Mouse (Mus musculus) midbrain, embryonic 10.5 days (tissue): ENCODE results near the gene Meltf. TPM values are rescaled to one million over a fixed set of nuclear protein-coding genes. Genes with fewer than 3 reads are reported as not detected.
A peak's percentile ranks its signal among the peaks of the same experiment; 100 is the strongest.

Experiments
- DNase-seq: peaks from one replicate; pipeline ENCODE4 v3.0.0-alpha.2; 2017; ENCODE audit warnings: low spot score
- H3K27ac ChIP-seq: fragments of 300-500 bp; sonication (generic); replicated peaks from 2 replicates; pipeline ENCODE4 v1.5.1; 2016; ENCODE audit warnings: mild to moderate bottlenecking
- H3K27me3 ChIP-seq: fragments of 300-500 bp; sonication (generic); 2 replicates; pipeline ENCODE4 v1.6.1; 2016; ENCODE audit warnings: low read depth, mild to moderate bottlenecking; ENCODE audit not compliant: poor library complexity, severe bottlenecking
- H3K36me3 ChIP-seq: fragments of 300-500 bp; sonication (generic); 2 replicates; pipeline ENCODE4 v1.6.1; 2016; ENCODE audit warnings: mild to moderate bottlenecking, moderate library complexity
- H3K4me1 ChIP-seq: fragments of 300-500 bp; sonication (generic); 2 replicates; pipeline ENCODE4 v1.6.1; 2016
- H3K4me3 ChIP-seq: fragments of 300-500 bp; sonication (generic); 2 replicates; pipeline ENCODE4 v1.5.1; 2016; ENCODE audit warnings: mild to moderate bottlenecking, moderate library complexity
- H3K9me3 ChIP-seq: fragments of 300-500 bp; sonication (generic); replicated peaks from 2 replicates; pipeline ENCODE4 v1.6.1; 2016; ENCODE audit warnings: mild to moderate bottlenecking
- WGBS: fragments of 180-500 bp; shearing (Covaris S2); methylation state at CpG from one replicate; pipeline ENCODE4 v1.1.7; 2016; 5-methylcytosine and 5-hydroxymethylcytosine counted together
- polyA plus RNA-seq: library from polyadenylated mRNA; unstranded; fragments of >200 nt; fragmentation: Nextera tagmentation; extraction: Ambion mirVana; gene quantifications from 2 replicates; pipeline ENCODE4 v1.2.1, GENCODE M21; 2016

Gene Meltf
- polyA plus RNA-seq, result 0.10 TPM in 1 of 2 replicates, not detected in the other

DNA sequence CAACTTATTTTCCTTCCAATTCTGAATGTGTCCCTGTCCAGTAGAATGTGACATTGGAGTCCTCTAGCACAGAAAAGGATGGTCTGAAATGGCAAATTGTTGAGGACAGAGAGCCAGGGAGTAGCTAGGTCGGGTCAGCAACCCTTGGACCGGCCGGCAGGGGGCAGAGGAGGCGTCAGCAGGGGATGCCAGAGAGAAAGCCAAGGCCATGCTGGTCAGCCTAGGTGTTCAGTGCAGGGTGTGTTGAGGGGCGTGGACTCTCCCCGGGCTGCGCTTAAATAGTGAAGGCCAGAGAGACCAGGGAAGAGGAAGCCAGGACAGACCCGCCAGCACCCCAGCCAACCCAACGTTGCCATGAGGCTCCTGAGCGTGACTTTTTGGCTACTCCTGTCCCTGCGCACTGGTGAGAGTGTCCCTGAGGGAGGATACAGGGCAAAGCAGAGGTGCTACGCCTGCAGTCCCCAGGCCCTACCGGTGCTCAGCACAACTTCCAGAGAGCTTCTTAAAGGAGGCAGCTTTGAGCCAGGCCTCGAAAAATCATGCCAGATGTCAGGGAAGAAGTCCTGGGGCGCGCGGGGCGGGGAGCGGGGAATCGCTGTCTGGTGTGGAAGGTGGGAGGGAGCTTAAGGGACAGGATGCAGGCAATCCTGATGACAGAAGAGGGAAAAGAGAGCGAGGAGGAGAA lies at the start of gene Meltf:
Gene Meltf, plus strand, starts transcription at position 238 of the 685 bp plus-strand sequence.
- Histone ChIP-seq H3K9me3 (no peaks in the 10 kb centered on the region), H3K27ac (no peak within 1 kb of the TSS), H3K4me3 (peak within 1 kb of the TSS; percentile 14; the same call in 1 of the 2 replicates), H3K27me3 (peaks cover 27% of the 10 kb centered on the region), H3K36me3 (peaks cover 12% of the 10 kb centered on the region), H3K4me1 (peaks cover 27% of the 10 kb centered on the region)
- DNase-seq, result peak; percentile 76
- 33% methylated on average over 21 of the region's 21 CpGs for WGBS

- H3K27me3 ChIP-seq, result no peaks in the 10 kb centered on the region
- WGBS, result 92% methylated on average over 4 of the region's 4 CpGs
- H3K27ac ChIP-seq, result no peak overlapping the region
- H3K36me3 ChIP-seq, result peaks cover 22% of the 10 kb centered on the region
- H3K4me1 ChIP-seq, result peaks cover 6% of the 10 kb centered on the region
- no peak for DNase-seq
- H3K4me3 ChIP-seq, result no peak overlapping the region
- H3K9me3 ChIP-seq, result no peaks in the 10 kb centered on the region
Observed at GRCm38 (mm10) chr16:31830726-31831125, 47.9 kb upstream of the Meltf start.

- Histone ChIP-seq H3K36me3 (peaks cover 28% of the 10 kb centered on the region), H3K27me3 (no peaks in the 10 kb centered on the region), H3K27ac (no peak overlapping the region), H3K9me3 (no peaks in the 10 kb centered on the region), H3K4me3 (no peak overlapping the region), H3K4me1 (no peaks in the 10 kb centered on the region)
- WGBS, result 95% methylated on average over 10 of the region's 10 CpGs
- no peak for DNase-seq
Observed at GRCm38 (mm10) chr16:31832630-31833422, 45.8 kb upstream of the Meltf start.

DNA sequence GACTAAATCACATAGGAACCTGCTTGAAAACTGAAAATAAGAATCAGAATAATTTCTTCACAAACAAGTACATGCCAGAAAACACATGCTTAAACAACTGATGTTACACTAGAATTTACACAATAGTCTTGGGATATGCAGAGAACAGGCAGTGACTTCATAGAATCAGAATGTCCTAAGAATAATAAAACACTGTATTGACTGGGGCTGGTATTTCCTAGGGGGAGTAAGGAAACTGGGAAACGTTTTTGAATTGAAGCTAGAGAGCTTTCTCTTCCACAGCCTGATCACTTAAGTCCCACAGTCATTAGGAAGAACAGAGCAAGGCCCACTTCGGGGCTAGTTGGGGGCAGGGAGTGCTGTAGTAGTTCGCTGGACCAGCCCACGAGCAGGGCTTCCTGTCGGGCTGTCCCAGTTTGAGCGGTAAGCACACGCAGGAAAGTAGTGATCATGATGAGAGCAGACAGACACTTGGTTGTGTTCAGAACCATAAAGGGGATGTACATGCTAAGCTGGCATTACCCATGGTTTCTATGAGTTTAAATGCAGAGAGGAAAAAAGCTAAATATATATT lies 44.5 kb upstream of the Meltf start:
- H3K27ac ChIP-seq, result no peak overlapping the region
- no peaks in the 10 kb centered on the region for H3K27me3 ChIP-seq
- 80% methylated on average over 7 of the region's 7 CpGs for WGBS
- H3K4me1 ChIP-seq, result no peaks in the 10 kb centered on the region
- peaks cover 36% of the 10 kb centered on the region for H3K36me3 ChIP-seq
- DNase-seq, result no peak
- H3K4me3 ChIP-seq, result no peak overlapping the region
- H3K9me3 ChIP-seq, result no peaks in the 10 kb centered on the region

DNA sequence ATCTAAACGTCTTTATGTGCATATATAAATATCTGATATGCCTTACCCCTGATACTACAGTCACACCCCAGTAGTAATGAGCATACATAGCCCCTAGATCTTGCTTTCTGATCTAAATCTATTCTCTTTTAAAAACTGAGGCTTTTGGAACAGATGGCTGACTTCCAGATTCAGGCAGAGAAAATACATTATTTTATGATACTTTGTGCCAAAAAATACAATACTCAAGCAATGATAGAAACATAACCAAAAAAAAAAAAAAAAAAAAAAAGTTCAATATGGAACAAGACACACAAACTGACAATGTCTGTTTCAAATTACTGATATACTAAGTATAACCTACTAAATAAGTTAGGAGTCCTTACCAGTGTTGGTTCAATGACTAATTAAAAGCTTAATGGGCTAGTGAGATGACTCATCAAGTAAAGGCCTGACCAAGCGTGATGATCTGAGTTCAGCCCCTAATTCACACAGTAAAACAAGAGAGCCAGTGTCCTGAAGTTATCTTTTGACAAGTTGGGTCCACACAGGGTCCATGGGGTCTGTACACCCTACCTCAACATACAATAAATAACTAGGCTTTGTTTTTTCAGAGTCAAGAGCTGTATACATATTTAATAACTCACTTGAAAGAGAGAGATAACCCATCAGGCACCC lies 43.8 kb upstream of the Meltf start:
- no peaks in the 10 kb centered on the region for H3K9me3 ChIP-seq
- H3K4me1 ChIP-seq, result no peaks in the 10 kb centered on the region
- H3K4me3 ChIP-seq, result no peak overlapping the region
- 93% methylated on average over 2 of the region's 2 CpGs for WGBS
- no peaks in the 10 kb centered on the region for H3K27me3 ChIP-seq
- no peak overlapping the region for H3K27ac ChIP-seq
- no peak for DNase-seq
- peaks cover 34% of the 10 kb centered on the region for H3K36me3 ChIP-seq

DNA sequence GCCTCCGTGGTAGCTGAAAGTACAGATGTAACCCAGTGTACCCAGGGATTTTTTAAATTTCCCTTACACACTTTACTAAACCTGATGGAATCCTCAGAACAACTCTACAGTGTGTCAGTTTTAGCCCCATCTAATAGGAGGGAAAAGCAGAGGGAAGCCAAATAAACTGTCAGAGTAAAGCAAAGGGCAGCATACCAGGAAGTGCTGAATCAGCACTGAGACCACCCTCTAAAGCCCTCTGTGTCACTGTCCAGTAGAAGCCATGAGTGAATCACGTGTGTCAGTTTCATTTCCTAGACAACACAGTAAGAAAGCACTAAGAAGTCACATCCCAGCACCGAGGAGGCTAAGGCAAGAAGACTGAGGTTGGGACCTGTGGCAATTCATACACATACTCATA lies 41.2 kb upstream of the Meltf start:
- no peak for DNase-seq
- no peak overlapping the region for H3K4me3 ChIP-seq
- 93% methylated on average over 3 of the region's 3 CpGs for WGBS
- H3K9me3 ChIP-seq, result no peaks in the 10 kb centered on the region
- H3K27me3 ChIP-seq, result no peaks in the 10 kb centered on the region
- H3K4me1 ChIP-seq, result no peaks in the 10 kb centered on the region
- peaks cover 44% of the 10 kb centered on the region for H3K36me3 ChIP-seq
- no peak overlapping the region for H3K27ac ChIP-seq

DNA sequence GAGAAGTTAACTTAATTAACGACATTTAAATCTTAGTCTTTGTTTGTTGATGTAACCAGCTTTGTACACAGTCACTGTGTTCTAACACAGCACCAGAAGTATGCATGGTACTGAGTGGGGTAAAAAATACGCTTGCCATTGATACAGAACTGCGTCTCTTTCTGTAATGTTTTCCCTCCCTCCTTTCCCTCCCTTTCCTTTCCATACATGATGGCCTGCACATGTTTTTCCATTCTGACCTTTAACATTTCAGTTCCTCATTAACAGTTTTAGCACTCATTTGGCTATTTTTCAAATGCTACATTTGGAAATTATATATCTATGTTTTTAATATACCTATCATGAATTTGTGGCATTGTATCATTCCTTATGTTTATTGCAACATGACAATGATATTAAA lies 34.4 kb upstream of the Meltf start:
- Histone ChIP-seq H3K27ac (no peak overlapping the region), H3K27me3 (no peaks in the 10 kb centered on the region), H3K36me3 (peaks cover 36% of the 10 kb centered on the region), H3K4me1 (no peaks in the 10 kb centered on the region), H3K9me3 (no peaks in the 10 kb centered on the region), H3K4me3 (no peak overlapping the region)
- WGBS, result 96% methylated on average over 3 of the region's 3 CpGs
- DNase-seq, result no peak

DNA sequence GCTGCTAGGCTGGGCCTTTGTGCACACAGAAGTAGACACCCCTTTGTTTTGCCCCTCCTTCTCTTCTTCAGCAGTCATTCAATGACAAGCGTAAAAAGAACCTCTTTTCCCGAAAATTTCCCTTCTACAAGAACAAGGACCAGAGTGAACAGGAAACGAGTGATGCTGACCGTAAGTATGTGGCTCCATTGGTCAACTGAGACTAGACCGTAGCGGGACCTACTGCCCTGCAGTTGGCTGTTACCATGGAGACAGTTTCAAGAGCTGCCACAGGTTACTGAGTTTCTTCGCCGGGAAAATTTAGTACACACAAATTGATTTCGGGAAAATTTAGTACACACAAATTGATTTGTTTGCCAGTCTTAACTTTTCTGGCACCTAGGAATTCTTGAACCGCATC lies 31.8 kb upstream of the Meltf start:
- no peak overlapping the region for H3K27ac ChIP-seq
- H3K36me3 ChIP-seq, result peaks cover 30% of the 10 kb centered on the region
- no peaks in the 10 kb centered on the region for H3K27me3 ChIP-seq
- H3K4me1 ChIP-seq, result no peaks in the 10 kb centered on the region
- no peak overlapping the region for H3K4me3 ChIP-seq
- no peak for DNase-seq
- whole genome bisulfite sequencing, result 85% methylated on average over 10 of the region's 10 CpGs
- no peaks in the 10 kb centered on the region for H3K9me3 ChIP-seq

DNA sequence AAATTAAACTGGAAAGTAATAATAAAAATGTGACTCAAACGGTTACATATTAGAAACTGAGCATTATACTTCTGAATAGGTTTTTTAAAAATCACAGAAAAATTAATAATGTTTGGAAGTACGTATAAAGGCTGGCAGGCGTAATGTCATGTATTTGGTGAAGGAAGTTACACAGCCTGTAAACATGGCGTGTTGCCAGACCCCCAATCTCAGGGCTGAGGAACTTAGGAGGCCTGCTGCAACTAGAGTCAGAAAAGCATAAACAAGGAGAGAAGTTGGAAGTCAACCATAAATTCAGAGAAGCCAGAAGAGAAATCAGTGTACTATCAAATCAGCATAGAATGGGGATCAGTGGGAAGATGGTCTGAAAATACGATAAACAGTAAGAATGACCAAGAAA lies 14.7 kb upstream of the Meltf start:
- H3K4me1 ChIP-seq, result no peaks in the 10 kb centered on the region
- H3K27me3 ChIP-seq, result no peaks in the 10 kb centered on the region
- H3K27ac ChIP-seq, result no peak overlapping the region
- 94% methylated on average over 5 of the region's 5 CpGs for WGBS
- H3K4me3 ChIP-seq, result no peak overlapping the region
- no peak for DNase-seq
- peaks cover 89% of the 10 kb centered on the region for H3K36me3 ChIP-seq
- peaks cover 10% of the 10 kb centered on the region for H3K9me3 ChIP-seq

- 78% methylated on average over 3 of the region's 3 CpGs for WGBS
- no peak overlapping the region for H3K27ac ChIP-seq
- DNase-seq, result no peak
- peaks cover 10% of the 10 kb centered on the region for H3K9me3 ChIP-seq
- H3K4me3 ChIP-seq, result no peak overlapping the region
- no peaks in the 10 kb centered on the region for H3K4me1 ChIP-seq
- no peaks in the 10 kb centered on the region for H3K27me3 ChIP-seq
- H3K36me3 ChIP-seq, result peaks cover 90% of the 10 kb centered on the region
Observed at GRCm38 (mm10) chr16:31865242-31865641, 13.4 kb upstream of the Meltf start.

DNA sequence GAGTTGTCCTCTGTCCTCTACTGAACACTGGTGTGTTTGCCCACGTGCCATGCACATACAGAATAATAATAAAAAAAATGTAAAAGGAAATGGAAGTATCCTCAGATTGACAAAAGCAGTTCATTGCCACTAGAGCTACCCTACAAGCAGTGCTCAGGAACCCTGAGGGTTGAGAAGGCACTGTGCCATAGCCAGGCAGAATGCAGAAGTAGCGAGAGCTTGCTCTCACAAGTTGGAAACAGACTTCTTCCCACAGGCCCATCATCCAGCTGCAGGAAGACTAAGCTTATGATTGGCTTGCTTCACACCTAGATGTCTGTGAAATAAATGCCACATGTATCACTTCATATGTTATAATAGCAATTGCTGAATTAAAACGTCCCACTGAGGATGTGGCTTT lies 11.7 kb upstream of the Meltf start:
- WGBS, result 95% methylated on average over 3 of the region's 3 CpGs
- no peaks in the 10 kb centered on the region for H3K4me1 ChIP-seq
- H3K9me3 ChIP-seq, result no peaks in the 10 kb centered on the region
- H3K27me3 ChIP-seq, result no peaks in the 10 kb centered on the region
- H3K4me3 ChIP-seq, result no peak overlapping the region
- H3K27ac ChIP-seq, result no peak overlapping the region
- peaks cover 89% of the 10 kb centered on the region for H3K36me3 ChIP-seq
- no peak for DNase-seq

DNA sequence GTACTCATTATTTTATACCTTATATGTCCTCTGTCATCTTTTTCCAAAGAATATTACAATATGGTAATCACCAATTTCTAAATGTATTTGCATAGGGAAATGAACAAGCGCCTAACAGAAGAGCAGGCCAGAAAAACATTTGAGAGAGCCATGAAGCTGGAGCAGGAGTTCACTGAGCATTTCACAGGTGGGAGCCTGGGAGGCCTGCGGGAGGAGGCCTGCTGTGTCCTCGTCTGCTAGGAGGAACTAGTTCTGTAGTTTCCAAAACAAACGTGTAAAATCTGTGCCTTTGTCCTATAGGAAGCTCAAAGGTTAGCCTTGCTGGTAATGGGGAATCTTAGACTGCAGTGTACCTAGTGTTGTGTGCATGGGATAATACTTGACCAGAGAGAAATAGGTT lies 10.9 kb upstream of the Meltf start:
- WGBS, result 82% methylated on average over 4 of the region's 4 CpGs
- Histone ChIP-seq H3K27me3 (no peaks in the 10 kb centered on the region), H3K36me3 (peaks cover 85% of the 10 kb centered on the region), H3K9me3 (no peaks in the 10 kb centered on the region), H3K4me1 (no peaks in the 10 kb centered on the region), H3K27ac (no peak overlapping the region), H3K4me3 (no peak overlapping the region)
- no peak for DNase-seq
